Comparison of ENCODE assay signal across 10 mouse cellular contexts in the genomic region with DNA sequence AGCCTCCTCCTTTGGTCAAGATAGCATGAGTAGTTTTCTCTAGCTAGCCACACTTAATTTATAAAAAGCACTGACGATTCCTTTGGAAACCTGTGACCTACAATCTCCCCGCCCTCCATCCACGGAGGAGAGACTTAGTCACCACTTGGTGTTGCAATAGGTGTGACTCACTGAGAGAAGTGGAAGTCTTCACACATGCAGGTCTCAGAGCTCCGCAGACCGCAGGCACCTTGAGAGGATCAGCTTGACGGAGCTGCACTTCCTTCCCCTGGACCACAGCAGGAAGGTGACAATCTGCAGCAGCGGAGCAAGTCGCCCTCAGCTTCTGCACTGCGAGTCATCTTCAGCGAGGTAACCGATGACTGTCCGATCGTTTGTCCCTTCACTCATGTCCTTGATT. TPM values are rescaled to one million over a fixed set of nuclear protein-coding genes. Genes with fewer than 3 reads are reported as not detected.
A peak's percentile ranks its signal among the peaks of the same experiment; 100 is the strongest.
DNase-seq lines count a peak whose midpoint lies in the region; ATAC-seq lines count a peak whose summit lies in the region.
"Had no signal": no experiment of that assay in that cellular context is flagged by ENCODE, and none has a peak within 500 bp of the region (broad histone marks: within the 10 kb centered on the region; RNA-seq: fewer than 3 reads in every experiment).

A gene (plus strand): TSS at position 165 of the 400 bp plus-strand sequence.

- DNase-seq in thymus, postnatal 0 days (ENCODE audit: low spot score) = peak; percentile 13
- DNase-seq in thymus, adult 18-20 months = no peak
- peak; percentile 61 for DNase-seq in brain, adult 2 months (ENCODE audit: low read depth, low spot score)
- DNase-seq in lung, postnatal 10 days = peak; percentile 56
- no peak for DNase-seq in hindbrain, embryonic 10.5 days (ENCODE audit: low spot score)
- no peak for DNase-seq in left cerebral cortex, postnatal 4 days
- DNase-seq: right cerebral cortex, postnatal 14 days had no signal

- 42% methylated on average over 13 of the region's 13 CpGs for WGBS in stomach, embryonic 14.5 days
- 91% methylated on average over 13 of the region's 13 CpGs for WGBS in midbrain, embryonic 13.5 days
- 81% methylated on average over 13 of the region's 13 CpGs for whole genome bisulfite sequencing in hindbrain, embryonic 10.5 days

- no peak within 1 kb of the TSS for H3K4me2 ChIP-seq in stomach, embryonic 14.5 days (replicated peaks; ENCODE audit: low read depth, low read length)
- H3K4me2 ChIP-seq in midbrain, embryonic 13.5 days (replicated peaks) = no peak within 1 kb of the TSS

- peak; percentile 69; the same call in 1 of the 2 replicates for ATAC-seq in stomach, embryonic 14.5 days (ENCODE audit: insufficient number of reproducible peaks, insufficient read depth, low FRiP score, low read depth)
- no peak for ATAC-seq in midbrain, embryonic 13.5 days

- H3K4me3 ChIP-seq in stomach, embryonic 14.5 days (ENCODE audit: low read depth, low read length) = no peak within 1 kb of the TSS
- no peak within 1 kb of the TSS for H3K4me3 ChIP-seq in midbrain, embryonic 13.5 days (replicated peaks)
- no peak within 1 kb of the TSS for H3K4me3 ChIP-seq in hindbrain, embryonic 10.5 days
- H3K4me3 ChIP-seq: left cerebral cortex, adult 2 months had no signal

- intact Hi-C loops in left cerebral cortex, postnatal 4 days (cut with DNase I) = no loop called here

- no peaks in the 10 kb centered on the region for H3K4me1 ChIP-seq in stomach, embryonic 14.5 days (ENCODE audit: control insufficient read depth, insufficient read depth, low read length)
- no peaks in the 10 kb centered on the region for H3K4me1 ChIP-seq in midbrain, embryonic 13.5 days (replicated peaks)
- no peaks in the 10 kb centered on the region for H3K4me1 ChIP-seq in hindbrain, embryonic 10.5 days (replicated peaks)

- no peak within 1 kb of the TSS for H3K9ac ChIP-seq in stomach, embryonic 14.5 days (replicated peaks; ENCODE audit: low read depth, low read length)
- no peak within 1 kb of the TSS for H3K9ac ChIP-seq in midbrain, embryonic 13.5 days (replicated peaks)

- H3K9me3 ChIP-seq in stomach, embryonic 14.5 days (ENCODE audit: control insufficient read depth, low read depth, low read length) = no peaks in the 10 kb centered on the region
- H3K9me3 ChIP-seq in midbrain, embryonic 13.5 days = no peaks in the 10 kb centered on the region
- H3K9me3 ChIP-seq in hindbrain, embryonic 10.5 days = no peaks in the 10 kb centered on the region

- peak within 1 kb of the TSS; percentile 33; the same call in 1 of the 2 replicates for H3K27ac ChIP-seq in stomach, embryonic 14.5 days (ENCODE audit: low read length)
- H3K27ac ChIP-seq in midbrain, embryonic 13.5 days = no peak within 1 kb of the TSS
- no peak within 1 kb of the TSS for H3K27ac ChIP-seq in hindbrain, embryonic 10.5 days
- H3K27ac ChIP-seq: left cerebral cortex, adult 2 months had no signal

- no peaks in the 10 kb centered on the region for H3K36me3 ChIP-seq in stomach, embryonic 14.5 days (ENCODE audit: control insufficient read depth, insufficient read depth, low read length)
- no peaks in the 10 kb centered on the region for H3K36me3 ChIP-seq in midbrain, embryonic 13.5 days
- H3K36me3 ChIP-seq in hindbrain, embryonic 10.5 days = no peaks in the 10 kb centered on the region

- no peaks in the 10 kb centered on the region for H3K27me3 ChIP-seq in stomach, embryonic 14.5 days (ENCODE audit: control insufficient read depth, insufficient read depth, low read length)
- H3K27me3 ChIP-seq in midbrain, embryonic 13.5 days = no peaks in the 10 kb centered on the region
- no peaks in the 10 kb centered on the region for H3K27me3 ChIP-seq in hindbrain, embryonic 10.5 days (ENCODE audit: insufficient read depth, poor library complexity, severe bottlenecking)

RNA-seq across cellular contexts. Expression of the gene that starts here (rescaled TPM):
- polyA plus RNA-seq in thymus, postnatal 0 days (2015; fragmentation: Nextera tagmentation; extraction: Ambion mirVana) = 0.03 and 0.08 TPM in 2 replicates
- 0.73 and 0.94 TPM in 2 replicates for polyA plus RNA-seq in stomach, embryonic 14.5 days (2014; fragmentation: Nextera tagmentation; extraction: Ambion mirVana)
- polyA plus RNA-seq in midbrain, embryonic 13.5 days (2015; fragmentation: Nextera tagmentation; extraction: Ambion mirVana) = not detected in 2 replicates
- polyA plus RNA-seq in hindbrain, embryonic 10.5 days (2016; fragmentation: Nextera tagmentation; extraction: Ambion mirVana) = not detected in 2 replicates
- not detected for total RNA-seq in left cerebral cortex, postnatal 4 days (2021)

Comparison
In these comparisons a context has a peak if more than half of its experiments do, and no peak if none do; other contexts are left out.
1. Peak in DNase-seq in thymus, postnatal 0 days; RNA of the gene not detected or under 1 TPM.
2. Peak in ATAC-seq and H3K27ac ChIP-seq in stomach, embryonic 14.5 days; RNA of the gene not detected or under 1 TPM.
3. DNase-seq: peak in brain, adult 2 months (single experiment) and lung, postnatal 10 days (single experiment); none in thymus, adult 18-20 months (0 of 2), hindbrain, embryonic 10.5 days (single experiment) and left cerebral cortex, postnatal 4 days (single experiment).